Mouse (Mus musculus) induced T-regulatory cell, adult 2 months (primary cell): Measurements from ENCODE around the gene Foxa2.

Source experiments
- DNase-seq: peaks from one replicate; pipeline ENCODE4 v3.0.0-alpha.2; 2012; ENCODE audit warnings: low read depth

Foxa2 gene

DNA sequence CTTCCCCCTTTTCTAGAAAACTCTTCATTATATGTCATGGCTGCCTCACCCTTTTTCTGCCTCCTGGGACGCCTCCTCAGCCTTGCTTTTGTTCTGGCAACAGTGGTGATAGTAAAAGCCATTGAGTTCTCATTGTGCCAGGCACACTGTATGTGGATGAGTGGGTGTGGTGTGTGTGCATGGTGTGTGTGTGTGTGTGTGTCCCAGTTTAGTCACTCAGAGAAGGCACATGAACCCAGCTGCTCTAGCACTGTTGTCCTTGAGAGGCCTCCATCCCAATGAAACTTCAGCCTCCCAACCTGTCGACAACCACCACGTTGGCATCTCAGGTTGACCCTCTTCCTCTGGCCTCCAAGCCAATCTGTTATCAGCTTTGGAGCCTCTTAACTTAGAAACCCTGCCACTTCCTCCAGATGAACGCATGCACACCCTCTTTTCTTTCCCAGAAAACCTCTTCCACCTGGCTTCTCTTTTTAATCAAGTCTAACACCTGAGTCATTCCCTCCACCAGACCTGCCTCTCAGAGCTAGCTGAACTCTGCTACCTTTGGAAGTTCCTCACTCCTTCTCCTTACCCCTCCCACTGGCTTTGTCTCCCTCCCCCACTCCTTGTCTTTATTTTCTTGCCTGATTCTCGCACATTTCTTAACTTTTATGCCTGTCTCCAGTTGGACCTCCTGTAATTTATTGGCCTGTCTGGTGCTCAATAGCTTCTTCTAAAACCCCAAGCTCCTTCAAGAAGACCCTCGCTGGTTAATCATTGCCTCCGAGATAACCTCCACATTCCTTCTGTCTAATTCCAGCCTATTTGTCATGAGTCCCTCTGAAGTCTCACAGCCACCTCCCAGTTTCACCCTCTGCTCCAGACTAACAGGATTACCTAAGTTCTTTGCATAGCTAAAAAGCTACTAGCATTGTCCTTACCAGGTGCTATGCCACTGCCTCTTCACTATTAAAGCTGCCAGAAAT lies 41.9 kb downstream of the Foxa2 start:
- DNase-seq: no peak

DNA sequence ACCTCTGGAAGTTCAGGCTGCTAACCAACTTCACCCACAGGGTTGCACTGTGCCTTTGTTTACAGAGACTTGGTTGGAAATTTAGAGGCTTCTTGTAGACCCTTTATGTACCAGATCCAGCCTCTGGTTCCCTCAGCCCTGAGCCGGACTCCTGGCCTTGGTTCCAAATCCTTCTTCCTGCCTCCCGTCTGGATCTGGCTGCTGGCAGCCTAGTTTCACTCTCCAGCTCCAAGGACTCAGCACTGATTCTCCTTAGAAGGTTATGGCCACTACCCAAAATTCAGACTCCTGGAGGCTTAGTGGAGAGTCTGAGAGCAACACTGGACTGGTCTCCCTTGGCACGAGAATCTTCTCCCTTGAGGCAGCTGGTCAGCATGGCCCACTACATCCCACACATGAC lies 43.3 kb downstream of the Foxa2 start:
- DNase-seq: no peak

GRCm38 (mm10) chr2:147998206-147998966 lies 48.4 kb downstream of the Foxa2 start:
- no peak for DNase-seq

GRCm38 (mm10) chr2:147996781-147997180 lies 50.0 kb downstream of the Foxa2 start:
- DNase-seq: no peak

DNA sequence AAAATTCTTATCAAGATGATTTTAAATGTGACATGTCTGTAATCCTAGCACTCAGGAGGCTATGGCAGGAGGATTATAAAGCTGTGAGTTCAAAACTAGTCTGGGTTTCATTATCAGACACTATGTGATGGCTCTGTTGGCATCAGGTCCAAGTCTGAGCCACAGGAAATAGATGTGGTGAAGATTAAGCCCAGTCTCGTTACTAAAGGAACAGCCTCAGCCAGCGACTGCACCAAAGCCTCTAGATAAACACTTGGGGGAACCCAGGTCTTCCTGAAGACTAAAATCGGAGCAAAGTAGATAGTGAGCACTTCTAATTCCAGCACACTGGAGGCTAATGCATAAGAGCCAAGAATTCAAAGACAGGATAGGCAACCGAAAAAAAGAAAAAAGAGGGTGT lies 52.9 kb downstream of the Foxa2 start:
- no peak for DNase-seq

GRCm38 (mm10) chr2:147992935-147993679 lies 53.7 kb downstream of the Foxa2 start:
- no peak for DNase-seq
